Comparison of ENCODE assay signal across 8 mouse cellular contexts in the genomic region with DNA sequence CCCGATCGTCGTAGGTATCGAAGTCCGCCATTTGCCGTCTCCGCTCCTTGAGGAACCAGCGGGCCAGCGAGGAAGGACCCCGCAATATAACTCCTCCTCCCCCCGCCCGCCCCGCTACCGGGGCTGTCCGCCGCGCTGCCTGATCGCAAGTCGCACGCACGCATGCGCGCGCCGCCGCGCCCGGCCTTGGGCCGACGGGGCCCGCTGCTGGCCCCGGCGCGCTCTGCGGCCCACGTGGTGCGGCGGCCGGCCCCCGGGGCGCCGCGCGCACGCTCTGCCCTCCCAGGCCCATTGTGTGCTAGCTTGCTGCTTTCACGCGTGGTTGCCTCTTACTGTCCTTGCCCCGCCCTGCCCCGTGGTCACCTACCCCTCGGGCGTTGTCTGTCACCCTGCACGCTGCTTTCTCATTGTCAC. TPM values are rescaled to one million over a fixed set of nuclear protein-coding genes. Genes with fewer than 3 reads are reported as not detected.
DNase-seq lines count a peak whose midpoint lies in the region; ATAC-seq lines count a peak whose summit lies in the region.

TSS of gene Eif4h (minus strand) at position 222 of the 414 bp plus-strand sequence.

- peak within 1 kb of the TSS; percentile 100 for H3K4me3 ChIP-seq in forebrain, embryonic 14.5 days (ENCODE audit: low read depth, low read length)
- peak within 1 kb of the TSS; percentile 98 for H3K4me3 ChIP-seq in neural tube, embryonic 15.5 days (replicated peaks)

- H3K27me3 ChIP-seq in forebrain, embryonic 14.5 days (replicated peaks; ENCODE audit: control insufficient read depth, insufficient read depth, low read length), result no peaks in the 10 kb centered on the region
- no peaks in the 10 kb centered on the region for H3K27me3 ChIP-seq in neural tube, embryonic 15.5 days (replicated peaks)

- H3K9me3 ChIP-seq in forebrain, embryonic 14.5 days (replicated peaks; ENCODE audit: control insufficient read depth, low read length), result no peaks in the 10 kb centered on the region
- H3K9me3 ChIP-seq in neural tube, embryonic 15.5 days (replicated peaks), result no peaks in the 10 kb centered on the region

- peaks cover 23% of the 10 kb centered on the region for H3K36me3 ChIP-seq in forebrain, embryonic 14.5 days (ENCODE audit: control insufficient read depth, insufficient read depth, low read length)
- peaks cover 11% of the 10 kb centered on the region for H3K36me3 ChIP-seq in neural tube, embryonic 15.5 days

- WGBS in forebrain, embryonic 14.5 days, result under 1% methylated on average over 46 of the region's 52 CpGs
- WGBS in neural tube, embryonic 15.5 days, result under 1% methylated on average over 52 of the region's 52 CpGs

- intact Hi-C loops in heart, postnatal 14 days (cut with DNase I), result loop anchor here (5.0 kb wide), 1 partner anchor 48 kb away; the partner anchor contains the start of gene Limk1

- H3K4me1 ChIP-seq in forebrain, embryonic 14.5 days (ENCODE audit: control insufficient read depth, insufficient read depth, low read length), result peaks cover 6% of the 10 kb centered on the region
- peaks cover 32% of the 10 kb centered on the region for H3K4me1 ChIP-seq in neural tube, embryonic 15.5 days

- peak within 1 kb of the TSS; percentile 59 for H3K4me2 ChIP-seq in forebrain, embryonic 14.5 days (ENCODE audit: low read length)
- H3K4me2 ChIP-seq in neural tube, embryonic 15.5 days, result peak within 1 kb of the TSS; percentile 80

- H3K27ac ChIP-seq in forebrain, embryonic 14.5 days (ENCODE audit: low read depth, low read length), result peak within 1 kb of the TSS; percentile 93
- peak within 1 kb of the TSS; percentile 97 for H3K27ac ChIP-seq in neural tube, embryonic 15.5 days (replicated peaks)

- H3K9ac ChIP-seq in forebrain, embryonic 14.5 days (ENCODE audit: low read length), result peak within 1 kb of the TSS; percentile 99
- peak within 1 kb of the TSS; percentile 98 for H3K9ac ChIP-seq in neural tube, embryonic 15.5 days (replicated peaks)

- ATAC-seq in forebrain, embryonic 14.5 days, result peak; percentile 94
- peak; percentile 91 for ATAC-seq in neural tube, embryonic 15.5 days (ENCODE audit: low FRiP score)

- DNase-seq in ES-CJ7 (ENCODE audit: low read depth, low spot score), result peak; percentile 95
- peak; percentile 97 for DNase-seq in cerebellum, adult 11 months
- peak; percentile 97 for DNase-seq in forebrain, embryonic 14.5 days (ENCODE audit: low spot score)
- peak; percentile 99 for DNase-seq in heart, postnatal 14 days
- DNase-seq in layer of hippocampus, adult 11-12 months (ENCODE audit: low spot score), result peak; percentile 97
- DNase-seq in lung, adult 18-20 months, result peak; percentile 96 to 97
- peak; percentile 97 for DNase-seq in testis, postnatal 14 days (ENCODE audit: low spot score)

RNA-seq across cellular contexts. Expression of gene Eif4h, which starts in this region (rescaled TPM):
- 402 and 418 TPM in 2 replicates for polyA plus RNA-seq in forebrain, embryonic 14.5 days (2014; fragmentation: Nextera tagmentation; extraction: Ambion mirVana)
- total RNA-seq in heart, postnatal 14 days (2021), result 100 to 1,000 TPM; 165 to 170 TPM
- polyA plus RNA-seq in neural tube, embryonic 15.5 days (2015; fragmentation: Nextera tagmentation; extraction: Ambion mirVana), result 317 and 361 TPM in 2 replicates

Comparison
In these comparisons a context has a peak if more than half of its experiments do, and no peak if none do; other contexts are left out.
1. Peak in every context shown above with its lines: DNase-seq, ATAC-seq, H3K4me3 ChIP-seq and H3K27ac ChIP-seq.